Mouse (Mus musculus) E14TG2a.4 (cell line): ENCODE data around the gene Rpf2.
A peak's percentile ranks its signal among the peaks of the same experiment; 100 is the strongest.

Source experiments
- H3K27me3 ChIP-seq: 2 replicates; pipeline ENCODE4 v1.6.1; 2014; ENCODE audit warnings: low read length, control low read depth; ENCODE audit not compliant: insufficient read depth
- H3K36me3 ChIP-seq: 2 replicates; pipeline ENCODE4 v1.6.1; 2014; ENCODE audit warnings: low read length, control low read depth; ENCODE audit not compliant: insufficient read depth
- H3K4me1 ChIP-seq: replicated peaks from 2 replicates; pipeline ENCODE4 v1.6.1; 2014; ENCODE audit warnings: low read depth, low read length, control low read depth
- H3K4me3 ChIP-seq: replicated peaks from 2 replicates; pipeline ENCODE4 v1.5.1; 2014; ENCODE audit warnings: mild to moderate bottlenecking, low read length
- H3K9me3 ChIP-seq: 2 replicates; pipeline ENCODE4 v1.6.1; 2014; ENCODE audit warnings: low read length, control low read depth
- CTCF ChIP-seq: conservative IDR thresholded peaks from 2 replicates; pipeline ENCODE4 v1.5.1; 2014; ENCODE audit warnings: low read length
- NANOG ChIP-seq: IDR thresholded peaks from 2 replicates; pipeline ENCODE4 v1.6.1; 2014; ENCODE audit warnings: borderline replicate concordance, low read length, mixed read lengths
- POU5F1 ChIP-seq: IDR thresholded peaks from 2 replicates; pipeline ENCODE4 v1.6.1; 2014; ENCODE audit warnings: low read length, borderline replicate concordance

Rpf2 gene

DNA sequence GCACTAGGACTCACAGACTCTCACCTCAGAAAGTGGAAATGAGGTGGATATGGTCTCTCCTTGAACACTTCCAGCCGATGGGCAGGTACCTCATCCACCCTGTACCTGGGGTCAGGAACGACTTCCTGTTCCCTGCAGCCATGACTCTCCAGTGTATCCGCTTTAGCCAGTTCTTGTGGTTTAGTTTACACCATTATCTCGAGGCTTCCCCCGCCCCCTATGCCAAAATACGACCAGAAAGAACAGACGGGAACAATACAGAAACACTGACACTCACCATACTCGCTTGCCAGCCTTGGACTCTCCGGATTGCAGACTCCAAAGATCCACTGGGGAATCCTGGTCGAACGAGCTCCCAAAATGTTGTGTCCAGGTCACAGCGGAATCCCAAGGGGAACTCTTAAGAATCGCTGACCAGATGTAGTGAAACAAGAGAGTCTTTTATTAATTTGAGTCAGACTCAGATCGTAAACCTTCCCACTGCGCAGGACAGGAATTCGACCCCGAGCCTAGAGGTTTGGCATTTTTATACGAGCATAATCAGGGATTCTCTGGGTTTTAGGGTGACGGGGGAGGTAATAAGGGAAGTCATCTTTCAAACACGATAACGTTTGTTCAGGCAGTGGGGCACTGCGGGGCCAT lies 55.4 kb downstream of the Rpf2 start:
- no peak for TF ChIP-seq CTCF
- TF ChIP-seq POU5F1, result no peak
- TF ChIP-seq NANOG, result no peak

DNA sequence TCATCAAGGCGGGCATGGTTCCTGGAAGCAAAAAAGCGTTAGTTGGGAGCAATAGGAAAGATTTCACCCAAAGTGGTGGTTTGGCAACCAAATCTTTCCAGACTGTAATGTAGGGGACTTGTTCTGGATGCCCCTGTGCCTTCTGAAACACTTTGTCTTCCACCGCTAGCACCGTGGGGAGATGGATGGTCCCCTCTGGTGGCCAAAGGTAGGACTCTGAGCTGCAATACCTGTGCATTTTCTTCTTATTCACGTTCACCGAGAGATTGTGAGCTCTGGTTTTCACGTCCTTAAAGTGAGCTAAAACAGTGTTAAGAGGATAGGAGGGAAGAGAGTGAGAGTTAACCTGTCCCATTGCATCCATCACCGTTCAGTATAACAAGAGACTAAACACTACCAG lies 56.0 kb downstream of the Rpf2 start:
- Histone ChIP-seq H3K27me3 (peaks cover 17% of the 10 kb centered on the region), H3K36me3 (no peaks in the 10 kb centered on the region), H3K4me1 (peaks cover 12% of the 10 kb centered on the region), H3K4me3 (no peak overlapping the region), H3K9me3 (no peaks in the 10 kb centered on the region)
- no peak for TF ChIP-seq POU5F1
- no peak for TF ChIP-seq NANOG
- TF ChIP-seq CTCF, result no peak

More for the DNA sequence above, 55.4 kb downstream of the Rpf2 start:
- Histone ChIP-seq H3K36me3 (no peaks in the 10 kb centered on the region), H3K27me3 (peaks cover 17% of the 10 kb centered on the region), H3K9me3 (no peaks in the 10 kb centered on the region), H3K4me1 (peaks cover 12% of the 10 kb centered on the region), H3K4me3 (peak overlapping the region; percentile 50)

DNA sequence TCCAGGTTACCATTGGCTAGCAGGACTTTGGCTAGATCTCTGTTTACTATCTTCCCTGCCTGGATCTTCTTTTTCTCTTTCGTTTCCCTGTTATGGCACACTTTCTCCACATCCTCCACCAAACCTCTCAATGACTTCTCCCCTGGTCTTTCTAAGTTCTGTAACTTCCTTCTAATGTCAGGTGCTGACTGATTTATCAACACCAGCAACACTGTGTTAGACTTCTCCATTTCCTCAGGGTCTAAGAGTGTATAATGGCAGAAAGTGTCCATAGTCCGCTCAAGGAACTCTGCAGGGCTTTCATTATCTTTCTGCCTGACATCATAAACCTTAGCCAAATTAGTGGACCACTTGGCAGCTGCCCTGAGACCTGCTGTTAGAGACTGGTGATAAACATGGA lies 57.1 kb downstream of the Rpf2 start:
- Histone ChIP-seq H3K36me3 (no peaks in the 10 kb centered on the region), H3K4me3 (no peak overlapping the region), H3K27me3 (peaks cover 17% of the 10 kb centered on the region), H3K9me3 (no peaks in the 10 kb centered on the region), H3K4me1 (peaks cover 12% of the 10 kb centered on the region)
- TF ChIP-seq CTCF (no peak), POU5F1 (no peak), NANOG (no peak)

DNA sequence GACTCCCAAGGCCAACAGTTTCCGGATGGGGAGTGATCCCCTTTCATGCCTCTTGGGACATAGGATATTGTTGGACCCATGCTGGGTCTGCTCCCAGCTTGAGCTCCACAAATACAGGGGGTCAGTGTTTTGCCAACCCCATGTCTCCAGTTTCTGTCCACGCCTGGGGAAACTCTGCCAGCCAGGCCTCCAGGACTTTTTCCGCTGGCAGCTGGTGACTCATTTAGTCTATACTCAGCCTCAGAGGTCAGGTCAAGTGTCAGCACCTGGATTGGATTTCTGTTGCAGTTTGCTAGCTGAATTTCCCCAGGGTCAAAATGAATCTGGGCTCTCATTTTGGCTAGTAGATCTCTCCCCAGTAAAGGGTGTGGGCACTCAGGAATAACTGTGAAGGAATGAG lies 58.0 kb downstream of the Rpf2 start:
- H3K9me3 ChIP-seq, result no peaks in the 10 kb centered on the region
- TF ChIP-seq NANOG (no peak), CTCF (no peak), POU5F1 (no peak)
- H3K4me1 ChIP-seq, result peaks cover 12% of the 10 kb centered on the region
- H3K36me3 ChIP-seq, result no peaks in the 10 kb centered on the region
- peaks cover 17% of the 10 kb centered on the region for H3K27me3 ChIP-seq
- no peak overlapping the region for H3K4me3 ChIP-seq

GRCm38 (mm10) chr10:40185956-40186355 lies 60.9 kb downstream of the Rpf2 start:
- Histone ChIP-seq H3K4me3 (no peak overlapping the region), H3K4me1 (no peaks in the 10 kb centered on the region), H3K27me3 (peaks cover 11% of the 10 kb centered on the region), H3K9me3 (no peaks in the 10 kb centered on the region), H3K36me3 (no peaks in the 10 kb centered on the region)
- TF ChIP-seq CTCF (no peak), POU5F1 (no peak), NANOG (no peak)

GRCm38 (mm10) chr10:40180011-40180410 lies 66.8 kb downstream of the Rpf2 start:
- no peaks in the 10 kb centered on the region for H3K36me3 ChIP-seq
- no peaks in the 10 kb centered on the region for H3K4me1 ChIP-seq
- no peaks in the 10 kb centered on the region for H3K9me3 ChIP-seq
- H3K27me3 ChIP-seq, result 0 out of 2 replicates have a peak, but pooled peaks cover 4% of the 10 kb centered on the region
- TF ChIP-seq POU5F1, result no peak
- no peak for TF ChIP-seq CTCF
- no peak for TF ChIP-seq NANOG
- no peak overlapping the region for H3K4me3 ChIP-seq

GRCm38 (mm10) chr10:40179142-40179541 lies 67.7 kb downstream of the Rpf2 start:
- Histone ChIP-seq H3K4me1 (no peaks in the 10 kb centered on the region), H3K4me3 (no peak overlapping the region), H3K27me3 (0 out of 2 replicates have a peak, but pooled peaks cover 4% of the 10 kb centered on the region), H3K36me3 (no peaks in the 10 kb centered on the region), H3K9me3 (no peaks in the 10 kb centered on the region)
- TF ChIP-seq POU5F1 (no peak), NANOG (no peak), CTCF (no peak; the same call in 1 of the 2 replicates)

DNA sequence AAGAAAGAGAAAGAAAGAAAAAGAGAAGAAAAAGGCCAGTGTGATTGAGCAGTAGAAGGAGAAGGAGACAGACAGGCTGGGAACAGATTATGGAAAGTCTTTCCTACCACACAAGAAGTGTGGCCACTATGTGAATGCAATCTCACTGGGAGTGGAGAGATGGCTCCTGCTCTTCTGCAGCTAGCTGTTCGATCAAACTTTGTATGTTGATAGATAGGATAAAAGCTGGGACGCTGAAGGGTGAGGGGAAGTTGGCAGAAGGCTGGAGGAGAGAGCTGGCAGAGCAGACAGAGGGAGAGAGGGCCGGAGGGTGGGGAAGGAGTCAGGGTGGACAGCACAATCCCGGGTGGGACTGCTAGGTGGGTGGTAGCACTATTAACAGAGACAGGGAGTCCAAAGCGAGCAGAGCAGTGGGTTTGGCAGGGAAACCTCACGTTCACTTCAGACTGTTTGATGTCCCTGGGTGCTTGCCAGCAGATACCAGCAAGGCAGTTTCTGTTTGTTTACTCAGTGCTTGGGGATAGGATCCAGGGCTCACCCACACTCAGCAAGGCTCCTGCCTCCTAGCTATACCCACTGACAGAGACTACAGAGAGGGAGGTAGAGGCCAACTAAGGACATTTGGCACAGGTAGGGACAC lies 69.4 kb downstream of the Rpf2 start:
- no peak overlapping the region for H3K4me3 ChIP-seq
- no peaks in the 10 kb centered on the region for H3K9me3 ChIP-seq

More for the DNA sequence above, 69.4 kb downstream of the Rpf2 start:
- H3K36me3 ChIP-seq, result no peaks in the 10 kb centered on the region
- 0 out of 2 replicates have a peak, but pooled peaks cover 4% of the 10 kb centered on the region for H3K27me3 ChIP-seq
- no peaks in the 10 kb centered on the region for H3K4me1 ChIP-seq
- no peak for TF ChIP-seq NANOG
- TF ChIP-seq POU5F1, result no peak
- no peak for TF ChIP-seq CTCF
